Mouse (Mus musculus) C2C12 (cell line): ENCODE data around the gene Igsf23.
"Not testable (repeated sequence)": the region's sequence is repeated elsewhere in the genome, so short reads cannot be mapped to it uniquely, and the experiment has no call there.

ENCODE experiments used
- CTCF ChIP-seq: IDR thresholded peaks from one replicate; pipeline ENCODE4 v1.5.1; 2011; ENCODE audit not compliant: control insufficient read depth, insufficient read depth, insufficient read length
- MAX ChIP-seq: IDR thresholded peaks from one replicate; pipeline ENCODE4 v1.6.1; 2011; ENCODE audit warnings: mild to moderate bottlenecking, control low read depth
- MYOD1 ChIP-seq: IDR thresholded peaks from one replicate; pipeline ENCODE4 v1.6.1; 2011; ENCODE audit warnings: low read depth; ENCODE audit not compliant: control insufficient read depth, insufficient read length

DNA sequence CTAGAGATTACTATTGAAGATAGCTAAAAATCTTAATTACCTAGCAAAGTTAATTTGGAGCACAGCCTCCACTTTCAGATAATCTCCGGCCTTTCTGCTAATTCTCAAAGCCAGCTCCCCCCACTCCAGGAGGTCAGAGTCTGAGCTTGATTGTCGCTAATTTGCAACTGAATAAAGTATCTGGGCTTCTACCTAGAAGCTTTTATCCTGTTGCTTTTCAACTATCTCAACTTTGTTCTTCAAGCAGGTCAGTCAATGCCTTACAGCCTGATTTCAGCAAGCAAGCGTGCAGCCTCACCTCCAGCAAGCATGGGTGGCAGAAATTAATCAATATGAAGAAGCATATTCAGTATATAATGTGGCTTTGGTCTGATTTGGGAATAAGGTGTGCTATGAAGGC is 46.2 kb upstream of the Igsf23 start:
- not testable (repeated sequence) for TF ChIP-seq CTCF, MAX, MYOD1
